Mouse (Mus musculus): ENCODE data around the gene Tmub2. TPM values are rescaled to one million over a fixed set of nuclear protein-coding genes. Genes with fewer than 3 reads are reported as not detected.

Tmub2 gene
- polyA plus RNA-seq, 1 experiment from 2014 or later, result 82.3 TPM

DNA sequence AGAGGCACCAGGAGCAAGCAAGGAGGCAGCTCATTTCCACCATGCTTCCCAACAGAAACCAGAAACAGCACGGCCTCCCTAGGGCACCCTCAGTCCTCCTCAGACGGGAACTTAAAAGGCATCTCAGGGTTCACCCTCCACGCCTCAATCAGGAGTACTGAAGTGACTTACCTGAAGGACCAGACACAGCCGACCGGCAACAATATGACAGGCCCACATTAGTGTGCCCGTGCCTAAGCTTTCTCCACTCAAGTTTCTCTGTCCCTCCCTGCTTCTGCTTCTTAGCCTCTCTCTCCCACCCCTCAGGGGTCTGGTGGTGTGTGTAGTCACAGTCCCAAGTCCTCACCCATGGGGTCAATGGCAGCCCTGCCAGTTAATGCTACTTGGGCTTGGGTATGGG lies 27.9 kb downstream of the Tmub2 start:
- H3K27me3 ChIP-seq (replicated peaks), result no peaks in the 10 kb centered on the region
- no peak overlapping the region for H3K4me3 ChIP-seq
- no peak overlapping the region for H3K27ac ChIP-seq
- peaks cover 36% of the 10 kb centered on the region for H3K4me1 ChIP-seq
- no peaks in the 10 kb centered on the region for H3K9me3 ChIP-seq
- ATAC-seq (replicated peaks), result no peak
- peaks cover 38% of the 10 kb centered on the region for H3K36me3 ChIP-seq (replicated peaks)
- H3K4me2 ChIP-seq, result no peak overlapping the region
- 89% methylated on average over 6 of the region's 6 CpGs for WGBS
- no peak overlapping the region for H3K9ac ChIP-seq

DNA sequence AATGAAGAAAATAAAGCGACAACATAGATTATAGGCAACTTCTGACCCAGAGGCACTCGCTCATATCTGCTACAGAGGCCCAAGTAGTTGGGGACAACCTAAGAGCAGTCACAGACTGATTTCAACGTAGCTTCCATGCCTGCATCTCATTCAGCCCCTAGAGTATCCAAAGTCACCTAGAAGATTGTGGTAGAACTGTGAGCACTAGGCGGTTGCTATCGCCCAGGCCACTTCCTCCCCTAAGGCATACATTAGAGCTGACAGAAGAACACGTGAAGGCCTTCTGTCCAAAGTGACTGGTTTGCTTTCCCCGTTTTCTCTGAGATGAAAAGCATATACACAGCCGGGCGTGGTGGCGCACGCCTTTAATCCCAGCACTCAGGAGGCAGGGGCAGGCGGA lies 29.6 kb downstream of the Tmub2 start:
- Histone ChIP-seq H3K9me3 (no peaks in the 10 kb centered on the region), H3K36me3 (replicated peaks) (peaks cover 32% of the 10 kb centered on the region; the same call in 1 of the 2 replicates), H3K9ac (no peak overlapping the region; the same call in 1 of the 2 replicates), H3K27ac (no peak overlapping the region), H3K4me2 (no peak overlapping the region), H3K4me3 (no peak overlapping the region), H3K4me1 (peaks cover 29% of the 10 kb centered on the region), H3K27me3 (replicated peaks) (no peaks in the 10 kb centered on the region)
- no peak for ATAC-seq (replicated peaks)
- 90% methylated on average over 12 of the region's 12 CpGs for WGBS

DNA sequence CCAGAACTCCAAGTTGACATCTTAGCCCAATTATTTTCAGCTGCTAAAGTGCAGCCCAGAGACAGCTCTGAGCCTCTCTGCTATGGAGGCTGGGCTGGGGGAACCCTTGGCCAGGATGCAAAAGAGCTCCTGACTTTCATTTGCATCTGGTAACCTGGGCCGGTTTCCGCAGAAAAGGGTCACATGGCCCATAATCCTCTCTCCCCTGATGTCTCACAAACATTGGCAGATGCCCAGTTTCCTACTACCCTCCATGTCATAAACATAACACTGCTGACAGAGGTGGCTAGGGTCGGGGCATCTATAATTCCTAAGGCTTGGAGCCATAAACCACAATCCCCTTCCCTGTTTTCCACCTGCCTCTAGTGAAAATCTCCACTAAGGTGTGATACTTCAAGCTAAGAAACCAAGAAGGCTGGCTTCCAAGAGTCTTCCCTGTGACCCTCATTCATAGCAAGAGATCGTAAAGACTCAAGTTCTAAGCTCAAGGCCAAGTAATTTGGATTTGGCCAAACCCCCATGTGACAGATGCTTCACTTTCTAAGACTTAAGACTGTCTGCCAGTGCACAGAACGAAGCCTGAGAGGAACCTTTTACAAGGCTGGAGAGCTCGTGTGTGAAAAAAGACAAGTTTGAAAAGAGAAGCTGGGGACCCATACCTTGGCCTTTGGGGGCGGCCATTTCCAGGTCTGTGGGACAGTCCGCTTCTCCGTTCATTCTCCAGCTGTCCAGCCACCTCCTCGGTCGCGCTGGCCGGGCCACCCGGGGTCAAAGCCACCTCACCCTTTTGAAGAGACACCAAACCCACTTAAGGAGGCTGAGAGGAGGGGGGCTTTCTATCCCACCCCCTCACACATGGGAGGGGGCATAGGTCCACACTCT lies 31.2 kb downstream of the Tmub2 start:
- H3K36me3 ChIP-seq (replicated peaks), result peaks cover 26% of the 10 kb centered on the region; the same call in 1 of the 2 replicates
- H3K4me2 ChIP-seq, result peak overlapping the region; percentile 89
- H3K4me3 ChIP-seq, result peak overlapping the region; percentile 67
- peaks cover 27% of the 10 kb centered on the region for H3K4me1 ChIP-seq
- no peaks in the 10 kb centered on the region for H3K27me3 ChIP-seq (replicated peaks)
- H3K9me3 ChIP-seq, result no peaks in the 10 kb centered on the region
- 7% methylated on average over 14 of the region's 14 CpGs for WGBS
- peak overlapping the region; percentile 98 for H3K27ac ChIP-seq
- H3K9ac ChIP-seq, result peak overlapping the region; percentile 86
- ATAC-seq (replicated peaks), result peak; percentile 4; the same call in 1 of the 2 replicates

- ATAC-seq (replicated peaks), result peak; percentile 48
- peaks cover 28% of the 10 kb centered on the region for H3K4me1 ChIP-seq
- peak overlapping the region; percentile 98 for H3K27ac ChIP-seq
- no peaks in the 10 kb centered on the region for H3K27me3 ChIP-seq (replicated peaks)
- under 1% methylated on average over 55 of the region's 80 CpGs for WGBS
- peak overlapping the region; percentile 67 for H3K4me3 ChIP-seq
- H3K9me3 ChIP-seq, result no peaks in the 10 kb centered on the region
- peak overlapping the region; percentile 86 for H3K9ac ChIP-seq
- H3K4me2 ChIP-seq, result peak overlapping the region; percentile 89
- H3K36me3 ChIP-seq (replicated peaks), result peaks cover 26% of the 10 kb centered on the region; the same call in 1 of the 2 replicates
These were observed 32.0 kb downstream of the Tmub2 start for GRCm38 (mm10) chr11:102316572-102317297.

- peaks cover 20% of the 10 kb centered on the region; the same call in 1 of the 2 replicates for H3K36me3 ChIP-seq (replicated peaks)
- H3K27ac ChIP-seq, result peak overlapping the region; percentile 98
- peak overlapping the region; percentile 67 for H3K4me3 ChIP-seq
- peak overlapping the region; percentile 86 for H3K9ac ChIP-seq
- H3K4me2 ChIP-seq, result peak overlapping the region; percentile 89
- peak; percentile 7 for ATAC-seq (replicated peaks)
- H3K9me3 ChIP-seq, result no peaks in the 10 kb centered on the region
- whole genome bisulfite sequencing, result under 1% methylated on average over 62 of the region's 87 CpGs
- no peaks in the 10 kb centered on the region for H3K27me3 ChIP-seq (replicated peaks)
- peaks cover 28% of the 10 kb centered on the region for H3K4me1 ChIP-seq
These were observed 32.7 kb downstream of the Tmub2 start for GRCm38 (mm10) chr11:102317298-102317900.

- WGBS, result 0% methylated on average over 40 of the region's 77 CpGs
These were observed 33.3 kb downstream of the Tmub2 start for GRCm38 (mm10) chr11:102317901-102318575.

GRCm38 (mm10) chr11:102318576-102319409 lies 34.1 kb downstream of the Tmub2 start:
- WGBS, result under 1% methylated on average over 62 of the region's 84 CpGs
- ATAC-seq (replicated peaks), result no peak
- Histone ChIP-seq H3K4me2 (peak overlapping the region; percentile 89), H3K9me3 (no peaks in the 10 kb centered on the region), H3K27ac (peak overlapping the region; percentile 98), H3K36me3 (replicated peaks) (peaks cover 8% of the 10 kb centered on the region; the same call in 1 of the 2 replicates), H3K4me3 (peak overlapping the region; percentile 67), H3K9ac (peak overlapping the region; percentile 86), H3K4me1 (peaks cover 28% of the 10 kb centered on the region), H3K27me3 (replicated peaks) (no peaks in the 10 kb centered on the region)

More at GRCm38 (mm10) chr11:102317901-102318575, 33.3 kb downstream of the Tmub2 start:
- Histone ChIP-seq H3K4me1 (peaks cover 28% of the 10 kb centered on the region), H3K27ac (peak overlapping the region; percentile 98), H3K9ac (peak overlapping the region; percentile 86), H3K4me2 (peak overlapping the region; percentile 89), H3K4me3 (peak overlapping the region; percentile 67), H3K36me3 (replicated peaks) (peaks cover 15% of the 10 kb centered on the region; the same call in 1 of the 2 replicates), H3K9me3 (no peaks in the 10 kb centered on the region), H3K27me3 (replicated peaks) (no peaks in the 10 kb centered on the region)
- peak; percentile 51 for ATAC-seq (replicated peaks)

- ATAC-seq (replicated peaks), result no peak; the same call in 1 of the 2 replicates
- H3K4me3 ChIP-seq, result peak within 1 kb of the TSS; percentile 67
- H3K27me3 ChIP-seq (replicated peaks), result no peaks in the 10 kb centered on the region
- peak within 1 kb of the TSS; percentile 98 for H3K27ac ChIP-seq
- H3K9me3 ChIP-seq, result no peaks in the 10 kb centered on the region
- under 1% methylated on average over 25 of the region's 25 CpGs for WGBS
- H3K9ac ChIP-seq, result peak within 1 kb of the TSS; percentile 86
- peak within 1 kb of the TSS; percentile 89 for H3K4me2 ChIP-seq
- peaks cover 2% of the 10 kb centered on the region; the same call in 1 of the 2 replicates for H3K36me3 ChIP-seq (replicated peaks)
- peaks cover 28% of the 10 kb centered on the region for H3K4me1 ChIP-seq
These were observed 34.7 kb downstream of the Tmub2 start, which contains the start of gene Ubtf for GRCm38 (mm10) chr11:102319410-102319792. Gene Ubtf (minus strand): TSS chr11:102319742.

- peak overlapping the region; percentile 86 for H3K9ac ChIP-seq
- H3K36me3 ChIP-seq (replicated peaks), result no peaks in the 10 kb centered on the region
- peak overlapping the region; percentile 67 for H3K4me3 ChIP-seq
- H3K27ac ChIP-seq, result peak overlapping the region; percentile 98
- H3K4me2 ChIP-seq, result peak overlapping the region; percentile 89
- ATAC-seq (replicated peaks), result peak; percentile 67
- no peaks in the 10 kb centered on the region for H3K27me3 ChIP-seq (replicated peaks)
- under 1% methylated on average over 38 of the region's 38 CpGs for WGBS
- peaks cover 24% of the 10 kb centered on the region for H3K4me1 ChIP-seq
- no peaks in the 10 kb centered on the region for H3K9me3 ChIP-seq
These were observed 35.4 kb downstream of the Tmub2 start for GRCm38 (mm10) chr11:102319941-102320685.

DNA sequence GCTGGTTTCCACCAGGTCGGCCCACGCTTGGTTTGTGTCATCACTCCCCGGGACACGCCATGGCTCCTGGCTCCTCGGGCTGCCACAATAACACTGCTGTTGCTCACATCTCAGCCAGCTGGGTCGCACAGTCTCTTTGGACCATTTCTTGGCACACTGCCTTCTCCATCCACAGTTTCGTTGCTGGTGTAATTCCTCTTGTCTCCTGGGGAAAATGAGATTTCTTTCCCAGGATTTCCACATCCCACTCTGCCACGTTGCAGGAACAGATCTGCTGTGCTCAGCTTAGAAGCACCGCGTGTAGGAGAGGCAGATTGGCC lies 35.9 kb downstream of the Tmub2 start:
- peak; percentile 19 for ATAC-seq (replicated peaks)
- H3K27me3 ChIP-seq (replicated peaks), result no peaks in the 10 kb centered on the region
- no peaks in the 10 kb centered on the region for H3K9me3 ChIP-seq
- peak overlapping the region; percentile 89 for H3K4me2 ChIP-seq
- no peaks in the 10 kb centered on the region for H3K36me3 ChIP-seq (replicated peaks)
- H3K27ac ChIP-seq, result peak overlapping the region; percentile 98
- peak overlapping the region; percentile 86 for H3K9ac ChIP-seq
- 6% methylated on average over 10 of the region's 10 CpGs for WGBS
- H3K4me3 ChIP-seq, result peak overlapping the region; percentile 67
- peaks cover 19% of the 10 kb centered on the region for H3K4me1 ChIP-seq
